Mouse (Mus musculus) layer of hippocampus, adult 2 months (tissue): ENCODE results near the gene Igsf3. TPM values are rescaled to one million over a fixed set of nuclear protein-coding genes. Genes with fewer than 3 reads are reported as not detected.
A peak's percentile ranks its signal among the peaks of the same experiment; 100 is the strongest.

ENCODE experiments used
- DNase-seq, 2 experiments: peaks; one replicate each; pipeline ENCODE4 v3.0.0; 2022; ENCODE audit warnings: low spot score in 2 of 2
- H3K27ac ChIP-seq: fragments of 200-600 bp; 2 replicates; pipeline ENCODE4 v1.8.1; 2022
- H3K4me3 ChIP-seq: fragments of 200-600 bp; 2 replicates; pipeline ENCODE4 v1.8.1; 2022; ENCODE audit warnings: mild to moderate bottlenecking
- CTCF ChIP-seq: fragments of 200-600 bp; conservative IDR thresholded peaks from 2 replicates; pipeline ENCODE4 v1.8.1; 2022; ENCODE audit warnings: antibody characterized with exemption, mild to moderate bottlenecking, moderate library complexity
- total RNA-seq, 2 experiments: library from RNA; stranded (reverse); gene quantifications; 2 replicates each; pipeline ENCODE4 v1.2.3; 2021

The Igsf3 gene
- total RNA-seq, 2 experiments from 2014 or later = 19.4 to 20.6 TPM

DNA sequence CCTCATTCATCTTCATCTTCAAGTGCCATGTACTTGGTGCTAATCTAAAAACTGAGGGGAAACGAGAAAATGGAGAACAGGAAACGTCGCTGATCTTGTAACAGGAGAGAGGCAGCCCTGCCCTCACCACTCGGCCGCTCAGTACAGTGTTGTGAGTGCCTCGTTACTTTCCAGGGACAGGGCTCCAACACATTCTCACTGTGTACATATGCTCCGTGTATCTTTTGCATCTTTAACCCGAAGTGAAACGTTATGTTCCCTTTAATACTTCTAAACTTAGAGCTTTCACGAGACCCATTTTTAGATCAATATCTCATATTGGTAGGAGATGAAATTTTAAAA, 42.7 kb downstream of the Igsf3 start:
- peak overlapping the region; percentile 51 for H3K27ac ChIP-seq
- no peak overlapping the region for H3K4me3 ChIP-seq
- DNase-seq = no peak
- TF ChIP-seq CTCF = no peak

DNA sequence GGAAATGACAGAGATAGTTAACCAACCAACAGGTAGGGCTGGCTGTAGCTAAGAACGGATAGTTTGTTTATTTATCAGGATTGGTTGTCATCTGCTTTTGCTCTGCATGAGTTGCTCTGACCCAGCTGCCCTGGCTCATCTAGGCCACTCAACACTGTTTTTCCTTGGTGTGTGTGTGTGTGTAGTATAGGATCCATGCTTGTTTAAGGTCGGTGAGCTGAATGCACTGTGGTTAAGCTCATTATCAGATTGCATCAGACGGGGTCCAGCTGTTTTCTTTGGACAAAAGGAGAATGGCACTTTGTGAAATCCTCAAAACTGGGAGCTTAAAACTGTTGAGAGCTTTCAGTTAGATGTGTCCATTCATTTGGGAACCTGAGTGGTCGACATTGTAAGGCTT, 46.3 kb downstream of the Igsf3 start:
- Histone ChIP-seq H3K4me3 (no peak overlapping the region), H3K27ac (no peak overlapping the region)
- no peak for TF ChIP-seq CTCF
- DNase-seq = no peak

DNA sequence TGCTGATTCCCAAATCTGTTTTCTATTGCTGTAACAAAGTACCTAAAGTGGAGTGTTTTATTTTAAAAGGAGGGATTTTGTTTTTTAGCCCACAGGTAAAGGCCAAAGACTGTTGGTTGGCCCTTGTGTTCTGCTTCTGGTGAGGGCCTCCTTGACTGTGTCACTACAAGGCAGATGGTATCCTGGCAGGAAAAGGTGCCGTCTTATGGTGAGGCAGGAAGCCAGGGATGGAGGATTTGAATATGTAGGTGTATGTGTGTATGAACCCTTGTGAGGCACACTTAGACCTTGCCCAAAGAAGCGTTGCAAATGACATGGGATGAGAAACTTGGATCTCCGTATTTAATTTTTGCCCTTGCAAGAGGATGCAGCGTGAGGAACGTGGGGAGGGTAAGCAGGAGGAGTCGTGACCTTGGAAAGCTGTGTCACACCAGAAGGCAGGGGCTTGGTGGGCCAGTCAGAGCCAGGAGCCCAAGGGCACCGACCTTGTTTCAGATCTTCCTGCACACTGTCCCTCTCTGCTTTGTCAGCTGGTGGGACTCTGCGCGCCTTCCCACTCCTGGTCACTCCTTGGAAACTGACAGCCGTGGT, 47.5 kb downstream of the Igsf3 start:
- Histone ChIP-seq H3K27ac (no peak overlapping the region), H3K4me3 (no peak overlapping the region)
- DNase-seq = no peak
- no peak for TF ChIP-seq CTCF

DNA sequence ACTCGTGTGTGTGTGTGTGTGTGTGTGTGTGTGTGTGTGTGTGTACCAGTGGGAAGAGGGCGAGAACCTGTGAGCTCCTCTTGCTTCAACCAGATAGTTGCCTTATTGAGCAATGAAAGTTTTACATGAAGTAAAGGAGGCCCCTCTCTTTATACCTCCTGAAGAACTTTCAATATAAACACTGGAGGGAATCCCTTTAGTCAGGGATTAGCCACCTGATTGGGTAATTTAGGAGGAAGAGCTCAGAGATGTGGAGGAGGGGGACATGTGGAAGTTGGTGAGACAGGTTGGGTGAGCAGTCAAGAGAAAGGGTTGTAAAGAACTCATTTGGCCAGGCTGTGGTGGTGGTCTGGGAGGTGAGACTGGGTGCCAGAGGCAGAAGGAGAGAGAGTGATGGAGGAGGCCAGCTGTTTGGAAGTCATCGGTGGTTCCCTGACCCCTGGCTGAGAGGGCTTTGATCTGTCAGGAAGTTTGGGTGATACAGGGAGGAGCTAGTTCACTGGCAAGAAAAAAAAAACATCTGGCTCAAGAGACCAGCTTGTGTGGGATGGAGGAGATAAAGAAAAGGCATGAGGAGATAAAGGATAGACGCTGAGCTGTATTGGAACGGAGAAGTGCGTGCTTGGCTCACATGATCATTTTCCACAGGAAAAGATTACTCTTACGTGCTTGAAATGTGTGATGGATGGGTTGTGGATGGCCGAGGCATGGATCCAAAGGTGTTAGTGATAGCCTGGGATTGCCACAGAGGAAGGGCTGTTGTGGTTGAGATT, 53.3 kb downstream of the Igsf3 start:
- Histone ChIP-seq H3K4me3 (no peak overlapping the region), H3K27ac (no peak overlapping the region)
- DNase-seq = no peak
- TF ChIP-seq CTCF = no peak

DNA sequence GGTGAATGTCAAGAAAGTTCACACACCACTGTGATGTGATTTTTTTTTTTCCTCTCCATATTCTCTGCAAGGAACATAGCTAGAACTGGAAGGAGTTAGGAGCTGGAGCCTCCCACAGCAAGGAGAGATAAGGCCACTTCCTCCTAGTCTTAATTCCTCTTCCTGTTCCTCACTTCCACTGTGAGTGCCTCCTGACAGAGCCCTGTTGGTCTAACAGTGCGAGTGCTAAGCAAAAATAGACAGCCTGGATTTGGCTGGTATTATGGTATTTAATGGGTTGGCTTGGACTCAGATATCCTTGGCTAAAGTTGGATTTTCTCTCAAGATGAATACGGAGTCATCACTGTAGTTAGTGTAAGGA, 53.9 kb downstream of the Igsf3 start:
- DNase-seq = no peak
- Histone ChIP-seq H3K4me3 (no peak overlapping the region), H3K27ac (no peak overlapping the region)
- no peak for TF ChIP-seq CTCF

DNA sequence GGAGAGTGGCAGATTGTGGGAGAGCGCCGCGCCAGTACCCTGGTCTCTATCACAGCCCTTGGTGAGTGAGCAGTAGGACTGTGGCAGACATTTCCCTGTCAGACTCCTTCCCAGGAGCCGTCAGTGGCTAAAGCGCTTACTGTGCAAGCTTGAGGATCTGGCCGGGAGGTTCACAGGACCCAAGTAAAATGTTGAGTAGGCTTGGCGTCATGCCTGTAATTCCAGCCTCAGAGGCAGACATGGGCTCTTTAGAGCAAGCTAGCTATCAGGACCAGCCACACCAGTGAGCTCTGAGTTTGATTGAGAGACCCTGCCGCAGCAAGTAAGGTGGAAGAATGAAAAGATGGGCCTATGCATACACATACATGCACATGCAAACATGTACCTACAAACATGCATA, 58.8 kb downstream of the Igsf3 start:
- no peak for TF ChIP-seq CTCF
- no peak overlapping the region for H3K4me3 ChIP-seq
- H3K27ac ChIP-seq = no peak overlapping the region; the same call in 1 of the 2 replicates
- no peak for DNase-seq

DNA sequence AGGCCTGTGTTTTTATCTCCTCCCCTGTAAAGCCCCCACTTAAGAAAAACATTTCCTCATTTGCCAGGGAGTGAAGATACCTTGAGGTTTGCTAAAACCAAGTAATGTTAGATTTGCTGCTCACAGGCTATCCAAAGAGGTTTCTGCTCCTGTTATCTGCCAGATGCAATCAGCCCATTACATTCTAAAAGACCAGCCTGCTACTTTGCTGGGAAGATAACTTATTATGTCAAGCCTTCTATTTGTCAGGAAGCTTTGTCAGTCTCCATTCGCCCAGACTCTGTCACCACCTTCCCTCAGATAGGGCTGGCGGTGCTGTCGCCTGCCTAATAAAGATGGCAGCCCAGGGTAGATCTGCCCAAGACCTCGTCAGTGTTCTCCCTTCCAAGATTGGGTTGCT, 59.6 kb downstream of the Igsf3 start:
- TF ChIP-seq CTCF = no peak
- no peak for DNase-seq
- Histone ChIP-seq H3K4me3 (no peak overlapping the region), H3K27ac (peak overlapping the region; percentile 40; the same call in 1 of the 2 replicates)

DNA sequence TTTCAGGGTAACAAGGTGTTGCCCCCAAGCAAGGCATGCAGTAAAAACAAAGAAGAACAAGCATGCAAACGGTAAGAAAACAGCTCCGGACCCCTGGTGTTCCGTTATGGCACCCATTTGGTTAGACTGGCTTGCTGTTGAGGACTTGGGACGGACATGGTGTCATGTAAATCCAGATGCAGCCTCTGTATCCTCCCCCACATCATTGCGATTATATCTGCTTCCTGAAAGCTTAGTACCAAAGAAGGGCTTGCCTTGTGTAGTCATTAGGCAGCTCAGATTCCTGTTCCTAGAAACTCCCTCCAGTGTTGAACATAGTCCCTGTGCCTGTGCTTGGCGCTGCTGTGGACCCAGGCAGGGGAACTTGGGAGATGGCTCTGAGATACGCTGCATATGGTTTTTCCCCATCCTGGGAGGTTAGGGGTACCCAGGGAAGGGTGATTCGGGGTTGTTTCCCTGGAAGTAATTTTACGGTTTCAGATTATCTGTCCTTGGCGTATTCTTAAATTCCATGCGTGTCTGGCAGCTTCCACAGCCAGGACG, 60.2 kb downstream of the Igsf3 start:
- no peak for DNase-seq
- TF ChIP-seq CTCF = no peak
- H3K27ac ChIP-seq = no peak overlapping the region

DNA sequence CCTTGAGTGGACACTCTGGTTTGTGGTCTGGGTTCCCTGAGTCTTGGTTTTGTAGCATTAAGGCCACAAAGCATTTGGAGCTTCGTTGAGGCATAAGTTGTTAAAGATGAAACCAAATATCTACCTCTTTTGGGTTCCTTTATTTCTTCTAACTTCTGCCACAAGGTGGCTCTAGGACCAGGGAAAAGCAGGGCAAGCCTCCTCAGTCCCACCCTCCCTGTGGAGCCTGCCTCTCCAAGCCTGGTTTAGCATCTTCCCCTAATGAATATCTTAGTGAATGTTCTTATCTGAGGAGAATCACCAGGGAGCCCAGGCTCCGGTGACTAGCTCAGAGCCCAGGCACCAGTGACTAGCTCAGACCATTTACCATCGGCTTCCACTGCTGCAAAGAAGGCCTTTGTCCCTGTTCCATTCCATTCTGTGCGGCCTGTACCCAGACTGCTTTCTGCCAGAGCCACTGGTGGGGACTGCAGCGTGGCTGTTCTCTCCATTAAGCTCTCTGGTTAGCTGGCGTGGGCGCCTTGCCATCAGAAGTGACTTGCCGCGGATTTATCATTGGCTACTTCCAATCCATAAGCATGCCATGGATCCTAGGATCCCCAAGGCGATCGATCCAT, 66.5 kb downstream of the Igsf3 start:
- Histone ChIP-seq H3K4me3 (no peak overlapping the region), H3K27ac (peak overlapping the region; percentile 73; the same call in 1 of the 2 replicates)
- TF ChIP-seq CTCF = peak; percentile 76
- DNase-seq = peak in 1 of 2 experiments; percentile 51

More for the DNA sequence above, 60.2 kb downstream of the Igsf3 start:
- H3K4me3 ChIP-seq = no peak overlapping the region

DNA sequence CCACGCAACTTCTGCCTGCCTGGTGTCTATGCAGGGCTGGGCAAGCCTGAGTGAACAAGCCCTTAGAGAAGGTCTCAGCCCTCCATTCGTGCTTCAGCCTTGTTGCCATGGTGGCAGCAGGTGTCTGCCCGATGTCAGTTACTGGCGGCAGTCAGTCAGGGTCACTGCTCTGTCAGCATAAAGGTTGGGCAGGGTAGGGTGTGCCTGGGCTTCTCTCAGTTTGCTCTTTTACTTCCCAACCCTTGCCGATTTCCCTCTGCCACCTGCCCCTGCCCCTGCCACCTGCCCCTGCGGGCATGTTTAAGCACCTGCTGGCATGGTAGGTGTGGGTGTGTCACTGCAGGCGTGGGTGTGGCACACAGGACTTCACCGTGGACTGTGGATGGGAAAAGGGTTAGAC, 67.6 kb downstream of the Igsf3 start:
- peak overlapping the region; percentile 73 for H3K27ac ChIP-seq
- DNase-seq = no peak
- no peak for TF ChIP-seq CTCF
- H3K4me3 ChIP-seq = no peak overlapping the region

DNA sequence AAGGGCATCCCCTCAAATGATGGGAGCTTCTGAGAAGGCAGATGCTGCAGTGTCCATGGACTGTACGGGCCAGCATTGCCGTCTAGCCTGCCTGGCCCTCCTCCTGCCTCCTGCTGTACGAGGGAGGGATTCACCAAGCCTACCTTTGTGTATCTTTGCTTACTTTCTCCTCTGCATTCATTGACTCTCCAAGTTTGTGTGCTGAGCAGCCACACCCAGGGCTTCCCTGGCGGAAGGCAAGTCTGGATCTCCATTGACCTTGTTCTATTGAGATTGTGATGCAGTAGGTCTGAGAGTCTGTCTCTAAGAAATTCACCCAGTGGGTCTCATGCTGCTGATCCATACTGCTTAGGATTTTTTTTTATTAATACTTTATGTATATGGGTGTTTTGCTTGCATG, 70.4 kb downstream of the Igsf3 start:
- H3K27ac ChIP-seq = peak overlapping the region; percentile 94
- H3K4me3 ChIP-seq = no peak overlapping the region
- no peak for DNase-seq
- no peak for TF ChIP-seq CTCF

DNA sequence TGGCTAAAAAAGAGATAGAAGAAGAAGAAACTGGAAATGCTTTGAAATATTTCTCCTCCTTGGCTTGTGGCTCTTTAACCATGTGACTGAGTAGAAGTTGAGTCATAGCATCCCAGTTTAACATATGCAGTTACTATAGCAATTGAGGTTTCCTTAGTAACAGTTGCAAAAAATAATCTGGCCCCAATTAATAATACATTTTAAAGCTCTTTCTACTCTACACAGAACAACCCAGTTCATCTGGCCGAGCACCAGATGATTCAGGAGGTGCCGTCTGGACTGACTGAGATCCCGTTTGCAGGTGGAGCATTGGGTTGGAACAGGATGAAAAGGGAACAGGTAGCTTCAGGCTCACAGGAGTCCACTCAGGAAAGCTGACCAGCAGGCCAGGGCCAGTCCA, 71.9 kb downstream of the Igsf3 start:
- peak; percentile 68 to 72 for DNase-seq
- no peak overlapping the region for H3K4me3 ChIP-seq
- TF ChIP-seq CTCF = no peak
- H3K27ac ChIP-seq = peak overlapping the region; percentile 94

DNA sequence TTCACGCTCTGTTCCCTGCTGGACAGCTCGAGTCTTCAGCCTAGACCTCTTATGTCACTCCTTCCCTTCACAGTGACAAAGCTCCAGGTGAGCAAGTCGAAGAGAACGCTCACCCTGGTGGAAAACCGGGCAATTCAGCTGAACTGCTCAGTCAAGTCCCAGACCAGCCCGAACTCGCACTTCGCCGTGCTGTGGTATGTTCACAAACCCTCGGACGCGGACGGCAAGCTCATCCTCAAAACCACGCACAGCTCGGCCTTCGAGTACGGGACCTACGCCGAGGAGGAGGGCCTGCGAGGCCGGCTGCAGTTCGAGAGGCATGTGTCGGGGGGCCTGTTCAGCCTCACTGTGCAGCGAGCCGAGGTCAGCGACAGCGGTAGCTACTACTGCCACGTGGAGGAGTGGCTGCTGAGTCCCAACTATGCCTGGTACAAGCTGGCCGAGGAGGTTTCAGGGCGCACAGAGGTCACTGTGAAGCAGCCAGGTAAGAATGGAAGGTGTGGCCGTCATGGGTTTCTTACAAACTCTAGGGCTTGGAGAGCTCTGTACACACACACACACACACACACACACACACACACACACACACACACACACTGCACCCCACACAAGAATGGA, 74.0 kb downstream of the Igsf3 start:
- DNase-seq = no peak
- TF ChIP-seq CTCF = no peak

DNA sequence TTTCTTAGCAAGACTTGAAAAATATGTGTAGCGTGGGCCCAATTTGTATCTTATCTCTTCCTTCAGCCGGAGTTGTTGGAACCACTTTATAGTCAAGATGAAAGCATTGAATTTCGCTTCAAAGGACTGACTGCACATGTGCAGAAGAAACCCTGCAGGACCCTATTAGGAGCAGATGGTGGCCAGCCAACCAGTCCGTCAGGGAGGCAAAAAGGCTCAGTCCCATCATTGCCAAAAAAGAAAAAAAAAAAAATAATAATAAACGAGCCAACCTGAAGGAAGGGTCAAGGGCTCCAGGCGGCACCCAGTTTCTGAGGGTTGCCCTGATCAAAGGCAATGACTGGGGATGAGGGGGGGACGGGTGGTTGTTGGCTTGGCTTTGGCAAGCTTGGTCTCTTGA, 83.7 kb downstream of the Igsf3 start:
- DNase-seq = no peak
- Histone ChIP-seq H3K4me3 (no peak overlapping the region), H3K27ac (no peak overlapping the region)
- no peak for TF ChIP-seq CTCF

More for the DNA sequence above, 74.0 kb downstream of the Igsf3 start:
- Histone ChIP-seq H3K4me3 (no peak overlapping the region), H3K27ac (peak overlapping the region; percentile 94)
